Mouse (Mus musculus) regulatory T cell (primary cell): ENCODE measurements around the gene Ifrd2.

Experiments
- in situ Hi-C: fragments of 300-600 bp; cut with MboI, MseI; formaldehyde crosslinking; loops from one replicate; pipeline ENCODE4 v1.15.1; 2025; ENCODE audit warnings: high pct_unique_total_duplicates

Gene Ifrd2

DNA sequence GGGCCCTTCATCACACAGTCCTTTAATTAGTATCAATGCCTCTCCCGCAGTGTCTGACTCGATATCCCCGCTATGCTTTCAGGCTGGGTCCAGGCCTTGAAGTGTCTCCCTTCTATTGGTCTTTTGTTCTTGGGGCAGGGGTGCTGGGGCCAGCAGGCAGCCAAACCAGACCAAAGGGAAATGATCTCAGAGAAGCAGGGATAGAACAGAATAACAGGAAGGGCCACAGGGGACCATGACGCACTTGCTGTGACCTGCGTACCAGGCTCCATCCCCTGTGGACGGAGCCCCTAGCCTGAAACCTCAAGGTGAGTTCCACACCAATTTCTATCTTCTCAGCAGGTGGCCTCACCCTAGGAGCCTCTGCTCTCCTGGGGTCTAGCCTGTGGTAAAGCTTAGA, 30.7 kb downstream of the Ifrd2 start:
- in situ Hi-C loops: no loop called here

DNA sequence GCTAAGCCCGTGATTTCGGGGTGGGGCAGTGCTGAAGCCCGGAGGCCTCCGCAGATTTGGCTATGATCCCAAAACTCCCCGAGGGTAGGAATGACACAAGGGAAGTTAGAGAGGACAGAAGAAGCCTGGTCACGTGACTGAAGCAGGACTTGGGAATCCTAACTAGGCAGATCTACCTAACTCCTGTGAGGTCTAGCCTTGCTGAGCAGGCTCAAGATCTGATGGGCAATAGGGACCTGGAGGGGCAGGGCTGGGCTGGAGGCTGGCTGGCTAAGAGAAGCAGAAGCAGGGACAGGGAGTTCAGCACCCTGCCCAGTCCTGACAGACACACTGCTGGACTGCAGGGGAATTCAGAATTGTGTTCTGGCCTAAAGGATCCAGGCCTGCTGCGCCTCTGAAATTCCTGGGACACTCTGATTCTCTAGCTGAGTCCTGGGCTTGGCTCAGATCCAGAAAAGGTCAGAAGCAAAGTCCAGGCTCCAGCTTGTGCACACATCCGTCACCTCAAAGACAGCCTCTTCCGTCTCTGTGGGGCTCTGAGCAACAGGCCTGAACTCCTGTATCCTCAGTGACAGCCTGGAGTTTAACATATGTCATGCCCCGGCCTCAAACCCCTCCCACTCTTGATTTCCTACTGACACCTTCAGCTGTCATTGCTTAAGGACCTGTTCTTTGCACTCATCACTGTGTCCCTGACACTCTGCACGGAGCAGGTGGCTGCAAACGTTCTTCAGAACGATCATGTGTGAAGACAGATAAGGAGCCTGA, 31.5 kb downstream of the Ifrd2 start:
- in situ Hi-C loops: no loop called here

DNA sequence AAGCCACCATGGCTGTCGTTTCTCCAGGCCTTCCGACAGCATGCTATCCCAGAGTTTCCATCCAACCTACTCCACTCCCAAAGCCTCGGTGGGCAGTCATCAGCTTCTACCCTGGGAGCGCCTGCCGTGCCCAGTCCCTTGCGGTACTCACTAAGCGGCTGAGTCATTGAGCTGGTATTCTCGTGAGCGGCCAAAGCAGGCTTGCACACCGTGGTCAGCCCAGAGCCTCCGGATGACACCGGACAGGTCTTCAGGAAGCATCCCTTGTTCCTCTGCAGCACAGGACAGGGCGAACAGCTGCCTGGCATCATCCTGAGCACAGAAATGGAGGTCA, 32.1 kb downstream of the Ifrd2 start:
- in situ Hi-C loops: no loop called here

DNA sequence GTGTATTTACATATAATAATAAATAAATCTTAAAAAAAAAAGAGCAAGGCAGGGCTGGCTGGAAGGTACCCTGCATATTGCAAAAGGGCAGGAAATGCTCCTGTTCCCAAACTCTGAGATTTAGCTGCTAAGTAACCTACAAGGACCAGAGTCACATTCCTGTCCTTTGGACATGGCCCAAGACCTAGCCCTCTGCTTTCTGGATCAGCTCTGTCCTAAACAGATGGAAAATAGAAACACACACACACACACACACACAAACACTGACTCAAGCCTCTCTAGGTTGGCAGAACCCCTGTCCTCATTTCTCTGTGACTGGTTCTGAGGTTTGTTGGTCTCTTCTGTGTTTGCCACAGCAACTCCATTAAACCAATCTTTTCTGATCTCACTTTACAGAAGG, 33.5 kb downstream of the Ifrd2 start:
- in situ Hi-C loops: no loop called here

DNA sequence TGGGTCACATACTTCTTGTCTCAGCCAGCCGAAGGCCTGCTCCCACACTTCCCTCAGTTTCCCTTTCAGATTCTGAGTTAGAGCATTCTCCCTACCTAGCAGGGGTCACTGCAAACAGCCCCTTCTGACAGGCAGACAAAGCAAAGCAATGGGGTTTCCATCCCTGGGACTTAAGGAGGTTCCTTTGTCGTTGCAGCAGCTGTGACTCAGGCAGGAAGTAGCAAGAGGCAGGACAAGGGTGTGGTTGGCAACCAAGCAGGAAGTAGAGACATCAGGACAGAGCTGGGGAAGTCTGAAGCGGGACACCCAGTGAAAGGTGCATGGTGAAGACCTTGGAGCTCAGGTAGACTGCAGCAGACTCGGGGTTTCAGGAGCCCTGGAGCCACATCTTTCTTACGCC, 37.1 kb downstream of the Ifrd2 start:
- in situ Hi-C loops: no loop called here

DNA sequence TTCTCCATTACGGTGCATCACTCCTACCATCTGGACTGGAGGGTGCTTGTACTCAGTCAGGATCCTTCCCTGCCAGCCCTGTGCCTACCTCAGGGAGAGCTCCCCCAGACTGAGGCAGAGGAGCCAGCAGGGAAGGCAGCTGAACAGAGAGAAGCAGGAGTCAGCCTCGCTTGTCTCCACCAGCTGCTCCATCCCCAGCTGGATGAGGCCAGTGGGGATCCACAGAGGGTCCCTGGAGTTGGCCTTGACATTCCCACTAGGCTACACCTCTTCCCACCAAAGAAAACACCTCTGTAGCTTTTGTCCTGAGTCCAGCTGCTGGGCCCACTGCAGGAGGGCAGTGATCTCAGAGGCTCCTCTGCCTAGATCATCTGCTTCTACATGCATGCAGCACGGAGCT, 37.5 kb downstream of the Ifrd2 start:
- in situ Hi-C loops: no loop called here

DNA sequence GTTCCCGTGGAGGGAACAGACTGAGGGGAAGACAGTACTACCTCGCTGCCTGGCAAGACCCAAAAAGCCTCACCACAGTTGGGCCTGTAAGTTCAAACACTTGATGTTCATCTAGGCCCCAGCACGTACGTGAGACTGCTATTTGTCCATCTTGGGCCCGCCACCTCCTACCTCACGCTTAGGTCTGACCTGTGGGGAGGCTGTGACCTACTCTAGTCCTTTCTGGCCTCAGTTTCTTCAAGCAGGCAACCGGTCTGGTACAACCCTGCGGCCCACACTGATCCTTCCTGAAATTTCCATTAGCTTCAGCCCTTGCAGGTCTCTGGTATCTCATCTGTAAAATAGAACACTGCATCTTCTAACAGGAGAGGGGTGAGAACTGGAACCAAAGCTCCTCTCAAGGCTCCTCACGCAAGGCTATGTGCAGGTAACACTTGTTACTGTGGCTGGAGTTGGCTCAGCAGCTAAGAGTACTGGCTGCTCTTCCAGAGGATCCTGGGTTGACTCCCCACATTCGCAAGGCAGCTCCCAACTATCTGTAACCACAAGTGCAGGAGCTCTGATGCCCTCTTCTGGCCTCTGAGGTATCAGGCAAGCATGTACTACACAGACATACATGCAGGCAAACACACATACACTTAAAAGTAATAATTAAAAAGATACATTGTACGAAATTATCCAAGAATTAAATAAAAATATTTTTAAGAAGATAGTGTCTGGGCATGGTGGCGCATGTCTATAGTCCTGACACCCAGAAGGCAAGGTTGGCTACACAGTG, 38.1 kb downstream of the Ifrd2 start:
- in situ Hi-C loops: no loop called here

DNA sequence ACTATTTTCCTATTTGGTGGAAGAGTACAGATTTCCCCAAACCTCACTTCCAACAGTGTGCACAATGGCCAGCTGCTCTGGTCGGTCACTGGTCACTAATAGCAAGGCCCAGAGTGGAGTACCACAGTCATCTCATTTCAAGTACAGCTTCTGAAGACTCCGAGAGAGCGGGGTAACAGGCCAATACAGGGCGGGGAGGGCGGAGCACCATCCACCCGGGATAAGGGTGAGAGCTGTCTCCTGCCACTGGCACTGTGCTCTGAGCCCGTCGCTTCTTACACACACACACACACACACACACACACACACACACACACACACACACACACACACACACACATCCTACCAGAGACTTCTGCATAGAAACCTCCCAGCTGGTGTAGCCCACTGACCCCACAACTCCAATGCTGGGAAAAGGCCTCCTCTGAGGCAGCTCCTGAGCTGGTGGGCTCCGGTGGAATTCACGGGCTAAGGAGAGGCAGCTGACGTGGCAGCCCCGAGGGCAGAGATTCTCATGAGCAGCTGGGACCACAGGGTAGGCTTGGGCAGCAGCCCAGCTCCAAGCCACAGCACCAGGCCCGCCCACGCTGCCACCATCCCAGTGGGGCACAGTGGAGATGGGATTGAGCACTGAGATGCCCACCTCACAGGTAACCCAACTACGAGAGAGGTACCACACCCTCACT, 38.9 kb downstream of the Ifrd2 start:
- in situ Hi-C loops: no loop called here

DNA sequence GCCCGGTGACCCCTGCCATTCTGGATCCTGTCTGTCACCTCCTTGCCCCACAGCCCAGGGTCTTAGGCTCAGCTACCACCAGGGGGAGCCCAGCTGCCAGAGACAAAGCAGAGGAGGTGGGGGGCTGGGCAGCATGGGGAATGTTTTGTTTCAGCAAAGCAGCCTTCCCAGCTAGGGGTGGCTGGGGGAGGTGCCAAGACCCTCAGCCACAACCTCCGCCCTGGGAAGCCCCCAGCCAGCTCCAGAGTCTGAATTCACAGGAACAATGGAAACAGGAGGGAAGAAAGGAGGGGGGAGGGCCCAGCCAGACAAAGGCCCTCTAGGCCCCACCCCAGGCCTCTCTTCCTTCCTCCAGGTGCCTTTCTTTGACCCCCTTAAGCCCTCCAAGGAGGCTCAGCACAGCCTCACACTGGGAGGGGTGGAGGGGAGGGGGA, 39.4 kb downstream of the Ifrd2 start:
- in situ Hi-C loops: no loop called here

DNA sequence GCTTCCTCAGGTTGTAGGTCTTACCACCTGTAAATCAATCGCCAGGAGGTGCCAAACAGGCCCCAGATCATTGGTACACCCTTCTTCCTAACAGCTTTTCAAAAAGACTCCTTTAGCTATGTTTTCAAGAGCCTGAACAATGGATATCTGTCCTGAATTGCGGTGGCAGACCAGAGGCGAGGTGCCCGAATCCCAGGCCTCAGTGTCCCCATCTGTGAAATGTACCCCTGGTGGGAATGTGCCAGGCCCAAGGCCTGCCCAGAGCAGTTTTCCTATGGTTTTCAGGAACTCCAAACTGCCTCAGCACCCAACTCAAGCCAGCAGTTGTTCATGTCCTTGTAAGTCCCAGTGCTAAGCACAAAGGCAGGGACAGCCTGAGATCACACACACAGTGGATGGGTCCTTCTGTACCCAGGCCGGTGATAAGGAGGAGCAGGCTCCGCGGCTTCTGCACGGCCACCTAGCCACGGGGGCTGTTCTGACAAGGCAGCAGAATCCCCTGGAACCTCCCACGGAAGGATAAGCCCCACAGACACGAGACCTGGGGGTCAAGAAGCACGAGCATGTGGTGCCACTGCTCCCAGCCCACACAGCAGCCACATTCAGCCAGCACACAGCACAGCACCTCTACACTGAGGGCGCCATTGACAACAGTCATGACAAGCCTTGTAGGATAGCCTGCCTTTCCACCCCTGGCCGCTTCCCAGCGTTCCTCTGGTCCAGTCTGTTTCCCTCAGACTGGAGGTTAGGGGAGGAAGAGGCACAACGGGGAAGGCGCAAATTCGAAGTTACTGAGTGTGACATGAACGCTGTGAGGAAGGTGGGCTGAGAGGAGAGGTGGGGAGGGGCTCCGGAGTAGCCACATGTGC, 40.2 kb downstream of the Ifrd2 start:
- in situ Hi-C loops: no loop called here

DNA sequence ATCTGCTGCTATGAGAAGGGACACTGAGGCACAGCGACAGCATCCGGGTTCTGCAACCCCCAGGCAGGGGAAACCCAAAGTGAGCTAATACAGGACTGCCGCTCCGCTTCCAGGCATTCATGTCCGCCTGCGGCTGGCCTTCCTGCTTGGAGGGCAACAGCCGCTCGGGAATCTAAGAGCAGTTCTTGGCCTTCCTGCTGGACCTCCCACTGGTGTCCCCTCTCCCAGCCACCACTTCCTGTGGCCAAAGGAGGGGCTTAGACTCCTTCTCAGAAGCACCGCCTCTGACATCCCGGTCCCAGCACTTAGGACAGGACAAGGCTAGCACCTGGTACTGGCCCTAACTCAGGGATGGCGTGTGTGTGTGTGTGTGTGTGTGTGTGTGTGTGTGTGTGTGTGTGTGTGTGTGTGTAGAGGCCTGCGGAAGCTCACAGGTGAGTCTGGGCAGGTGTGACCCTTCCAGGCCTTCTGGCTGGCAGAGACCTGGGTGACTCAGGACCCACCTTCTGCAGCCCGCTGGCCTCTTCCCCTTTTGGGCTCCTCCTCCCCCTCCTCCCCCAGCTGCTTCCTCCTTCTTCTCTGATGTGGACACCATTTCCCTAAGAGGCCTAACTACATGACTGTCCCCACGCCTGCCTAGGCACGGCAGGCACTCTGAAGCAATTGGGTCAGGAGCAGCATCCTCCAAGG, 41.4 kb downstream of the Ifrd2 start:
- in situ Hi-C loops: no loop called here

DNA sequence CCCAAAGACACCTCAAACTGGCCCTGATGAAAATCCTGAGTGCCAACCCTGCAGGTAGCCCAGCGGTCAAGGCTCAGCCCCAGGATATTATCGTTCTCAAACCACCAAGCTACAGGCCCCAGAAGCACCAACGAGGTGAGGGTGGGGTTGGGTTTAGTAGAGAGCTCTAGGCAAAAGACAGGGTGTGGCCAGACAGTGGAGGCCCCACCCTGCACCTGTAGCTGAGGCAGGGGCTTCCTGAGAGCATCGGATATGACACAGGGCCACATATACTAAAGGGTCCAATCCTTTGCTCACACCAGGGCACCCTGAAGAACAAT, 41.9 kb downstream of the Ifrd2 start:
- in situ Hi-C loops: no loop called here

DNA sequence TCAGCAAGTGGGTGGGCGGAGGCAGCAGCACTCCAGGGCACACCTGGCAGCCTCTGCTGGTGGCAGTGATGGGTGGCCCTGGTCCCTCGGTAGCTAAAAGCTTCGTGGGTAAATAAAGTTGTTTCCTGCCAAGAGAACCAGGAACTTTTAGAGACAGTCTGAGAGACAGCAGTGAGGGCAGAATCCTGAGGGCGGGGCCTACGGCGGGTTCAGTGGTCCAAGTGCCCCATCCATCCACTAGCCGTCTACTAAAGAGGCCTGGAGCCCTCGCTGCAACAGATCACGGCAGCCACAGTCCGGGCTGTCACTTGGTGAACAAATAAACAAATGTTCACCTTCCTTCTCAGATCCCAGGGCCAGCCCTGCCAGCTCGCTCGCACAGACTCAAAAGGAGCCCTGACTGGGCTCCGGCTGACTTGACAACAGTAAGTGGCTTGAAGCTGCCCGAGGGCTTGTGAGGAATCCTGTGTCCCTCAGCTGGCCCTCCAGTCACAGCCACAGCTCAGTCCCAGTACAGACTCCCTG, 42.5 kb downstream of the Ifrd2 start:
- in situ Hi-C loops: no loop called here

DNA sequence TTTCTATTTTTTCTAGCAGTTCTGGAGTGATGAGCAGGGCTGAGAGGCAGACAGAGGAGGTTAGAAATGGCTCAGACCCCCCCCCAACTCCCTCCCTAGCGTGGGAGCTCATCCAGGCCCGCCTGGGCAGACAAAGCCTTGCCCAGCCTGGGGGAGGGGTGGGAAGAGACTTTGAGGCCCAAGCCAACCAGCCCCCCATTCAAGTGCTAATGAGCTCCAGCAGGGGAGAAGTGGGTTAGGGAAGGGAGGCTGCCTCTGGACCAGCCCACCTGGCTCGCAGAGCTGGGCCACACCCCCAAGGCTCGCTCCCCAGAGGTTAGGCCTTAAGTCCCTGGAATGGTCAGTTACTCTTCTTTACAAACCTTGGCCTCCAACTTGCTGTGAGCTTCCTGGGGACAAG, 43.1 kb downstream of the Ifrd2 start:
- in situ Hi-C loops: no loop called here

DNA sequence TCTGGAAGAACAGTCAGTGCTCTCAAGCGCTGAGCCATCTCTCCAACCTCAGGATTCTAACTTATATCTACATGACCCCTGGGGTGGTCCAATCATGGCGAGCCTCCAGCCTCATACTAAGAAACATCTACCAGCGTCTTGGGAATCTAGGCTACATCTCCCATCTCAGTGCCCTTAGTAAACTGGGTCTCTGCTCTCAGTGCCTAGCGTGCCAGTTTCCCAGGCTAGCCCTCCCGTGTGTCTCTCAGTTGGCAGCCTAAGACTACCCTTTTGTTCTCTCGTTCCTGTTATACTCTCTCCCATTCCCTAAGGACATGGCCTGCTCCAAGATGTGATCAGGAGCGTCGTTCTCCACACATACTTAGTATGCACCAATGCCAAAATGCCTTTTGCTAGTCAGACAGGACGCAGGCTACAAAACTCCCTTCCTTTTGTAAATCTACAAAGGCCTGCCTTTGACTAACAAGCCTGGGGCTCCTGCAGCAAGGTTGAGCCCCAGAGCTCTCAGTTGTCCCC, 43.9 kb downstream of the Ifrd2 start:
- in situ Hi-C loops: no loop called here

DNA sequence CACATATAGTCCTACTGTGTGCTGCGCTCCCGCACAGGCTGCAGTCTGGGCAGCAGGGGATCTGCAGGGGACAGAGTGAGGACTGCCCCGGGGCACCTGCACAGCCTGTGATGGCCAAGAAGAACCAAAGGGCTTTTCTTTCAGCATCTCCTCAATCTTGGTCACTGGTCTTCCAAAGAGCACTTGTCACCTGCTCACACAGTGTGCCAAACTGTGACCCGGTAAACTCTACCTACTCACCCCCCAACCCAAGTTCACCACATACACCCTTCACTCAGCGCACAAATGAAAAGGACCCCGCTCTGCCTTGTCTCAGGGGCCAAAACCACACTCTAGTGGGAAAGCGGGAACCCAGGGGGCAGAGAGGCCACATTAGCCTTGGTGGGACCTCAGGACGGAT, 44.4 kb downstream of the Ifrd2 start:
- in situ Hi-C loops: no loop called here

DNA sequence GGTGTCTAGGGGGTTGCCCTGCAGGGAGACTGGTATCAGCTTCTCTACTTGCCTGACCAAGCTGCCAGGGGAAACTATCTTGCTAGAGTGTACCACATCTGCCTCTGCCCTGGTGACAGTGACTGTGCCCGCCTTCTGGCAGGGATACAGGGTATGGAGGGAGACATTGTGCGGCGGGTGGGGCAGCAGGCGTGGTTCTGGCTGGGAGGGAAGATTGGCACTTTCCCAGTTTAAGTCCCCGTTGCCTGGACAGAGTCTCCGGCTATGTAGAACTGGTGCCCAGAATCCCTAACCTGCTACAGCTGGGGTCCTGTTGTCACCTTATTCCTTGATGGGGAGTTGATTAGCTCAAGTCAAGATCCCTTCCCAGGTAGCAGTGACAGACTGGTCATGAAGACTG, 45.0 kb downstream of the Ifrd2 start:
- in situ Hi-C loops: no loop called here

DNA sequence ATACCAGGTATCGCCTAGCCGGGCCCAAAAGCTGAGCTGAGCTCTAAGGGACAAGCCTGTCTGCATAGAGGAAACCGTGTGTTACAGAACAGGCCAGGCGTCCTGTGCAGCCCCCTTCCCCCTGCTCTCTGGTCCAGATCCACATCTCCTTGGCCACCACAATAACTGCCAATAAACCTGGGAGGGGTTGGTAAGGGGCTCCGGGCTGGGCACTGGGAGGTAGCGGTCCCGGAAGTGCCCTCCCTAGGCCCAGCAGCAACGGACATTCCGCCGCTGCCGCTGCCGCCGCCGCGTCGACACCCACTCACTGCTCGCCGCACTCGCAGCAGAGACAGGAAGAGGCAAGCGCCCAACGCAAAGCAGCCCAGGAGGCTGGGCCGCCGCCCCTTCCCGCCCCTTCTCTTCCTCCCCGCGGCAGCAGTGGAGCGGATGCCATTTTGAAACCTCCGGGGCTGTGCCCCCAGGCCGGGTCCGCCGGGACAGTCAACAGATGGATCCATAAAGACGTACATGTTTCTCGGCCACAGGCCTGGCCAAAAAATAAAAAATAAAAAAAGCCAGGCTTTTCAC, 45.7 kb downstream of the Ifrd2 start:
- in situ Hi-C loops: no loop called here

DNA sequence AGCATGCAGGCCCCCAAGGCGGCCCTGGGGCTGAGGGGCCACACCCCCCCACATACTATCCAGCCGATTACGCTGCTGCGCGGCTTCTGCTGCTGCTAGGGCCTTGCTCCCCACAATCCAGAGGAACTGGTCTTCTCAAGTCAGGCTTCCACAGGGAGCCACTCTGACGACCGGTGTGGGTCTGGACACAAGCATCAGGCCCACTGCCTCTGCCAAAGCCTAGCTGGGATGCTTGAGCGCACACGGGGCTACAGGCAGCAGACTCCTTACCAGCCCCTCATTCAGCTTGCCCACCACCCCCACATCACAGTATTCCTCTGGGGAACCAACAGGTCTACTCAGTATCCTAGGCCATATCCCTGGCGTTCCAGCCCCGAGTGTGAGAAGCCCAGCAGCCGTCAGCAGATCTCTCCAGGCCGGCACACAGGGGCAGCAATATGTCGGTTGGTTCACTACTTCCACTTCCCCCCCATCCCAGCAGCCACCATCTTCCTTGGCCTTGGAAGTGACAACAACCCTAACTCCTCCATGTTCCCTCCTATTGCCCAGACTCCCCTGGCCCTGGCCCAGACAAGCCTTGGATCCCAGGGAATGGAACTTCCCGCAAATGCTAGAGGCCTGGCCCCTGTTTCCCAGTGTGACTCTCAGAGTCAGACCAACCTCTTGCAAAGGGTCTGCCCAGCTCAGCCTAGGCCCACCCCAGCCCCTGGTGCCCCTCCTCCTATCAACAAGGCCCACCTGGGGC, 46.4 kb downstream of the Ifrd2 start:
- in situ Hi-C loops: no loop called here
